Mouse (Mus musculus): ENCODE data around the gene Txnrd1. TPM values are rescaled to one million over a fixed set of nuclear protein-coding genes. Genes with fewer than 3 reads are reported as not detected.

Gene Txnrd1
- polyA plus RNA-seq, 1 experiment from 2014 or later = 214 TPM

GRCm38 (mm10) chr10:82798312-82798933 lies 35.3 kb upstream of the Txnrd1 start:
- H3K36me3 ChIP-seq (ENCODE audit: control insufficient read depth, insufficient read depth, low read length) = no peaks in the 10 kb centered on the region
- no peak for DNase-seq (ENCODE audit: low spot score)
- H3K4me1 ChIP-seq (replicated peaks; ENCODE audit: control insufficient read depth, insufficient read depth, low read length) = peaks cover 6% of the 10 kb centered on the region; the same call in 1 of the 2 replicates
- WGBS = 70% methylated on average over 11 of the region's 11 CpGs
- H3K27ac ChIP-seq (ENCODE audit: low read depth, low read length) = no peak overlapping the region
- ATAC-seq (replicated peaks; ENCODE audit: low FRiP score) = no peak
- H3K9me3 ChIP-seq (ENCODE audit: control insufficient read depth, low read length) = no peaks in the 10 kb centered on the region
- no peak overlapping the region for H3K4me3 ChIP-seq (ENCODE audit: low read depth, low read length)
- no peak overlapping the region for H3K4me2 ChIP-seq (ENCODE audit: low read depth, low read length, severe bottlenecking)
- H3K9ac ChIP-seq (ENCODE audit: low read length) = no peak overlapping the region
- H3K27me3 ChIP-seq (ENCODE audit: control insufficient read depth, insufficient read depth, low read length) = no peaks in the 10 kb centered on the region

- H3K27me3 ChIP-seq (ENCODE audit: control insufficient read depth, insufficient read depth, low read length) = no peaks in the 10 kb centered on the region
- H3K4me2 ChIP-seq (ENCODE audit: low read depth, low read length, severe bottlenecking) = no peak overlapping the region
- no peak overlapping the region for H3K27ac ChIP-seq (ENCODE audit: low read depth, low read length)
- no peak overlapping the region for H3K9ac ChIP-seq (ENCODE audit: low read length)
- ATAC-seq (replicated peaks; ENCODE audit: low FRiP score) = no peak
- H3K4me3 ChIP-seq (ENCODE audit: low read depth, low read length) = no peak overlapping the region
- H3K36me3 ChIP-seq (ENCODE audit: control insufficient read depth, insufficient read depth, low read length) = no peaks in the 10 kb centered on the region
- no peak for DNase-seq (ENCODE audit: low spot score)
- no peaks in the 10 kb centered on the region for H3K9me3 ChIP-seq (ENCODE audit: control insufficient read depth, low read length)
- H3K4me1 ChIP-seq (replicated peaks; ENCODE audit: control insufficient read depth, insufficient read depth, low read length) = peaks cover 6% of the 10 kb centered on the region; the same call in 1 of the 2 replicates
- 80% methylated on average over 5 of the region's 5 CpGs for WGBS
Observed at GRCm38 (mm10) chr10:82800094-82800493, 33.7 kb upstream of the Txnrd1 start.

GRCm38 (mm10) chr10:82804396-82804795 lies 29.4 kb upstream of the Txnrd1 start:
- ATAC-seq (replicated peaks; ENCODE audit: low FRiP score) = no peak
- H3K4me2 ChIP-seq (ENCODE audit: low read depth, low read length, severe bottlenecking) = no peak overlapping the region
- H3K4me3 ChIP-seq (ENCODE audit: low read depth, low read length) = no peak overlapping the region
- H3K9me3 ChIP-seq (ENCODE audit: control insufficient read depth, low read length) = no peaks in the 10 kb centered on the region
- H3K27me3 ChIP-seq (ENCODE audit: control insufficient read depth, insufficient read depth, low read length) = no peaks in the 10 kb centered on the region
- DNase-seq (ENCODE audit: low spot score) = no peak
- H3K36me3 ChIP-seq (ENCODE audit: control insufficient read depth, insufficient read depth, low read length) = no peaks in the 10 kb centered on the region
- H3K27ac ChIP-seq (ENCODE audit: low read depth, low read length) = no peak overlapping the region
- no peak overlapping the region for H3K9ac ChIP-seq (ENCODE audit: low read length)
- H3K4me1 ChIP-seq (replicated peaks; ENCODE audit: control insufficient read depth, insufficient read depth, low read length) = peaks cover 2% of the 10 kb centered on the region; the same call in 1 of the 2 replicates
- 80% methylated on average over 3 of the region's 3 CpGs for WGBS

- Histone ChIP-seq H3K9ac (ENCODE audit: low read length) (no peak overlapping the region), H3K27me3 (ENCODE audit: control insufficient read depth, insufficient read depth, low read length) (no peaks in the 10 kb centered on the region), H3K4me1 (replicated peaks; ENCODE audit: control insufficient read depth, insufficient read depth, low read length) (peaks cover 4% of the 10 kb centered on the region; the same call in 1 of the 2 replicates), H3K4me2 (ENCODE audit: low read depth, low read length, severe bottlenecking) (no peak overlapping the region), H3K27ac (ENCODE audit: low read depth, low read length) (no peak overlapping the region), H3K4me3 (ENCODE audit: low read depth, low read length) (no peak overlapping the region), H3K36me3 (ENCODE audit: control insufficient read depth, insufficient read depth, low read length) (no peaks in the 10 kb centered on the region), H3K9me3 (ENCODE audit: control insufficient read depth, low read length) (no peaks in the 10 kb centered on the region)
- no peak for ATAC-seq (replicated peaks; ENCODE audit: low FRiP score)
- no peak for DNase-seq (ENCODE audit: low spot score)
- 84% methylated on average over 6 of the region's 6 CpGs for WGBS
Observed at GRCm38 (mm10) chr10:82805111-82805510, 28.6 kb upstream of the Txnrd1 start.

GRCm38 (mm10) chr10:82806414-82806813 lies 27.3 kb upstream of the Txnrd1 start:
- H3K4me3 ChIP-seq (ENCODE audit: low read depth, low read length) = no peak overlapping the region
- WGBS = 80% methylated on average over 8 of the region's 8 CpGs
- H3K27ac ChIP-seq (ENCODE audit: low read depth, low read length) = no peak overlapping the region
- DNase-seq (ENCODE audit: low spot score) (no peak), ATAC-seq (replicated peaks; ENCODE audit: low FRiP score) (no peak)
- H3K9ac ChIP-seq (ENCODE audit: low read length) = no peak overlapping the region
- no peak overlapping the region for H3K4me2 ChIP-seq (ENCODE audit: low read depth, low read length, severe bottlenecking)
- no peaks in the 10 kb centered on the region for H3K36me3 ChIP-seq (ENCODE audit: control insufficient read depth, insufficient read depth, low read length)
- H3K9me3 ChIP-seq (ENCODE audit: control insufficient read depth, low read length) = no peaks in the 10 kb centered on the region
- no peaks in the 10 kb centered on the region for H3K27me3 ChIP-seq (ENCODE audit: control insufficient read depth, insufficient read depth, low read length)
- H3K4me1 ChIP-seq (replicated peaks; ENCODE audit: control insufficient read depth, insufficient read depth, low read length) = peaks cover 4% of the 10 kb centered on the region; the same call in 1 of the 2 replicates

- no peak for ATAC-seq (replicated peaks; ENCODE audit: low FRiP score)
- no peak overlapping the region for H3K27ac ChIP-seq (ENCODE audit: low read depth, low read length)
Observed at GRCm38 (mm10) chr10:82807238-82807637, 26.5 kb upstream of the Txnrd1 start.

GRCm38 (mm10) chr10:82808155-82808554 lies 25.6 kb upstream of the Txnrd1 start:
- Histone ChIP-seq H3K4me3 (ENCODE audit: low read depth, low read length) (no peak overlapping the region), H3K36me3 (ENCODE audit: control insufficient read depth, insufficient read depth, low read length) (no peaks in the 10 kb centered on the region), H3K4me1 (replicated peaks; ENCODE audit: control insufficient read depth, insufficient read depth, low read length) (peaks cover 4% of the 10 kb centered on the region; the same call in 1 of the 2 replicates), H3K9me3 (ENCODE audit: control insufficient read depth, low read length) (no peaks in the 10 kb centered on the region), H3K27me3 (ENCODE audit: control insufficient read depth, insufficient read depth, low read length) (no peaks in the 10 kb centered on the region), H3K4me2 (ENCODE audit: low read depth, low read length, severe bottlenecking) (no peak overlapping the region), H3K9ac (ENCODE audit: low read length) (no peak overlapping the region), H3K27ac (ENCODE audit: low read depth, low read length) (no peak overlapping the region)
- 60% methylated on average over 6 of the region's 6 CpGs for WGBS
- DNase-seq (ENCODE audit: low spot score) = no peak
- ATAC-seq (replicated peaks; ENCODE audit: low FRiP score) = no peak

More at GRCm38 (mm10) chr10:82807238-82807637, 26.5 kb upstream of the Txnrd1 start:
- WGBS = 84% methylated on average over 7 of the region's 7 CpGs
- Histone ChIP-seq H3K4me1 (replicated peaks; ENCODE audit: control insufficient read depth, insufficient read depth, low read length) (peaks cover 4% of the 10 kb centered on the region; the same call in 1 of the 2 replicates), H3K36me3 (ENCODE audit: control insufficient read depth, insufficient read depth, low read length) (no peaks in the 10 kb centered on the region), H3K4me2 (ENCODE audit: low read depth, low read length, severe bottlenecking) (no peak overlapping the region), H3K4me3 (ENCODE audit: low read depth, low read length) (no peak overlapping the region), H3K27me3 (ENCODE audit: control insufficient read depth, insufficient read depth, low read length) (no peaks in the 10 kb centered on the region), H3K9ac (ENCODE audit: low read length) (no peak overlapping the region), H3K9me3 (ENCODE audit: control insufficient read depth, low read length) (no peaks in the 10 kb centered on the region)
- no peak for DNase-seq (ENCODE audit: low spot score)

GRCm38 (mm10) chr10:82808891-82809290 lies 24.9 kb upstream of the Txnrd1 start:
- H3K9me3 ChIP-seq (ENCODE audit: control insufficient read depth, low read length) = no peaks in the 10 kb centered on the region
- no peak overlapping the region for H3K27ac ChIP-seq (ENCODE audit: low read depth, low read length)
- no peaks in the 10 kb centered on the region for H3K36me3 ChIP-seq (ENCODE audit: control insufficient read depth, insufficient read depth, low read length)
- ATAC-seq (replicated peaks; ENCODE audit: low FRiP score) (no peak), DNase-seq (ENCODE audit: low spot score) (no peak)
- no peak overlapping the region for H3K4me2 ChIP-seq (ENCODE audit: low read depth, low read length, severe bottlenecking)
- H3K4me1 ChIP-seq (replicated peaks; ENCODE audit: control insufficient read depth, insufficient read depth, low read length) = peaks cover 4% of the 10 kb centered on the region; the same call in 1 of the 2 replicates
- WGBS = 81% methylated on average over 8 of the region's 8 CpGs
- no peaks in the 10 kb centered on the region for H3K27me3 ChIP-seq (ENCODE audit: control insufficient read depth, insufficient read depth, low read length)
- no peak overlapping the region for H3K4me3 ChIP-seq (ENCODE audit: low read depth, low read length)
- H3K9ac ChIP-seq (ENCODE audit: low read length) = no peak overlapping the region

GRCm38 (mm10) chr10:82809352-82809751 lies 24.4 kb upstream of the Txnrd1 start:
- no peak overlapping the region for H3K4me2 ChIP-seq (ENCODE audit: low read depth, low read length, severe bottlenecking)
- no peaks in the 10 kb centered on the region for H3K36me3 ChIP-seq (ENCODE audit: control insufficient read depth, insufficient read depth, low read length)
- no peak overlapping the region; the same call in 1 of the 2 replicates for H3K9ac ChIP-seq (ENCODE audit: low read length)
- WGBS = 3% methylated on average over 3 of the region's 3 CpGs
- H3K4me1 ChIP-seq (replicated peaks; ENCODE audit: control insufficient read depth, insufficient read depth, low read length) = peaks cover 7% of the 10 kb centered on the region; the same call in 1 of the 2 replicates
- DNase-seq (ENCODE audit: low spot score) (no peak), ATAC-seq (replicated peaks; ENCODE audit: low FRiP score) (no peak)
- H3K27ac ChIP-seq (ENCODE audit: low read depth, low read length) = no peak overlapping the region
- no peaks in the 10 kb centered on the region for H3K27me3 ChIP-seq (ENCODE audit: control insufficient read depth, insufficient read depth, low read length)
- H3K4me3 ChIP-seq (ENCODE audit: low read depth, low read length) = no peak overlapping the region
- H3K9me3 ChIP-seq (ENCODE audit: control insufficient read depth, low read length) = no peaks in the 10 kb centered on the region

Data from forebrain, embryonic 11.5 days (tissue).